8 mouse cellular contexts compared by ENCODE assay signal in genomic region chr4:123633370-123633769, GRCm38 (mm10). TPM values are rescaled to one million over a fixed set of nuclear protein-coding genes. Genes with fewer than 3 reads are reported as not detected.
DNase-seq lines count a peak whose midpoint lies in the region; ATAC-seq and TF ChIP-seq lines count a peak whose summit lies in the region.

No protein-coding gene starts in this region.

- H3K4me1 ChIP-seq in hindbrain, postnatal 0 days (ENCODE audit: insufficient read depth, low read length): peaks cover 3% of the 10 kb centered on the region; the same call in 1 of the 2 replicates
- peaks cover 14% of the 10 kb centered on the region for H3K4me1 ChIP-seq in liver, embryonic 15.5 days (replicated peaks)

- no peak overlapping the region for H3K4me3 ChIP-seq in hindbrain, postnatal 0 days (ENCODE audit: low read length)
- no peak overlapping the region for H3K4me3 ChIP-seq in liver, embryonic 15.5 days (replicated peaks)

- 0 out of 2 replicates have a peak, but pooled peaks have one; percentile 45 for ATAC-seq in hindbrain, postnatal 0 days
- peak; percentile 65 for ATAC-seq in liver, embryonic 15.5 days (ENCODE audit: insufficient read depth)

- DNase-seq in frontal cortex, postnatal 10 days (ENCODE audit: low spot score in 2 of 2): peak; percentile 26 to 32
- no peak for DNase-seq in frontal cortex, adult 2 months (ENCODE audit: extremely low spot score in 1 of 2, low spot score in 1 of 2)
- peak; percentile 68 for DNase-seq in brain, adult 2 months (ENCODE audit: low read depth, low spot score)
- peak; percentile 31 to 48 for DNase-seq in gastrocnemius, adult 8-10 months (ENCODE audit: low spot score in 2 of 2)
- peak; percentile 55 for DNase-seq in hindbrain, postnatal 0 days (ENCODE audit: low spot score)
- peak; percentile 15 for DNase-seq in ovary, postnatal 10 days (ENCODE audit: low spot score)
- peak; percentile 18 for DNase-seq in urinary bladder, postnatal 10 days (ENCODE audit: low spot score)

- H3K9ac ChIP-seq in hindbrain, postnatal 0 days (replicated peaks; ENCODE audit: low read length): no peak overlapping the region
- no peak overlapping the region for H3K9ac ChIP-seq in liver, embryonic 15.5 days

- H3K4me2 ChIP-seq in hindbrain, postnatal 0 days (ENCODE audit: low read depth, low read length): no peak overlapping the region
- H3K4me2 ChIP-seq in liver, embryonic 15.5 days: no peak overlapping the region

- 37% methylated on average over 3 of the region's 3 CpGs for WGBS in hindbrain, postnatal 0 days
- WGBS in liver, embryonic 15.5 days (ENCODE audit: insufficient replicate concordance): 11% methylated on average over 3 of the region's 3 CpGs

- TF ChIP-seq CTCF in hindbrain, postnatal 0 days (IDR thresholded peaks at IDR 0.05; ENCODE audit: low read depth): peak; percentile 63

- no peaks in the 10 kb centered on the region for H3K36me3 ChIP-seq in hindbrain, postnatal 0 days (ENCODE audit: insufficient read depth, low read length)
- H3K36me3 ChIP-seq in liver, embryonic 15.5 days (replicated peaks): no peaks in the 10 kb centered on the region

- H3K27ac ChIP-seq in hindbrain, postnatal 0 days: peak overlapping the region; percentile 45
- 0 out of 2 replicates have a peak overlapping the region, but pooled peaks have one; percentile 7 for H3K27ac ChIP-seq in liver, embryonic 15.5 days (replicated peaks)

- H3K27me3 ChIP-seq in hindbrain, postnatal 0 days (ENCODE audit: insufficient read depth, low read length): no peaks in the 10 kb centered on the region
- no peaks in the 10 kb centered on the region for H3K27me3 ChIP-seq in liver, embryonic 15.5 days

- H3K9me3 ChIP-seq in hindbrain, postnatal 0 days (ENCODE audit: low read length): no peaks in the 10 kb centered on the region
- no peaks in the 10 kb centered on the region for H3K9me3 ChIP-seq in liver, embryonic 15.5 days (replicated peaks)

RNA-seq across cellular contexts. Expression of gene Macf1, which starts 50.8 kb away (rescaled TPM):
- 164 and 184 TPM in 2 replicates for polyA plus RNA-seq in frontal cortex, adult 2 months (2012; rRNA removed)
- total RNA-seq in gastrocnemius, adult 8-10 months (2022): 10 to 100 TPM; 49.5 to 63.7 (median 57.9) TPM
- 243 and 269 TPM in 2 replicates for total RNA-seq in hindbrain, postnatal 0 days (2014; rRNA removed)
- polyA plus RNA-seq in hindbrain, postnatal 0 days (2015; fragmentation: Nextera tagmentation; extraction: Ambion mirVana): 57.3 and 57.8 TPM in 2 replicates
- 8.4 and 9.6 TPM in 2 replicates for polyA plus RNA-seq in liver, embryonic 15.5 days (2015; fragmentation: Nextera tagmentation; extraction: Ambion mirVana)

Comparison
In these comparisons a context has a peak if more than half of its experiments do, and no peak if none do; other contexts are left out.
1. DNase-seq: peak in frontal cortex, postnatal 10 days (2 of 2), brain, adult 2 months (single experiment), gastrocnemius, adult 8-10 months (2 of 2), hindbrain, postnatal 0 days (single experiment), ovary, postnatal 10 days (single experiment) and urinary bladder, postnatal 10 days (single experiment); none in frontal cortex, adult 2 months (0 of 2).